Mouse (Mus musculus) adrenal gland, adult 8-10 months (tissue): Measurements from ENCODE around the gene Tpbg. TPM values are rescaled to one million over a fixed set of nuclear protein-coding genes. Genes with fewer than 3 reads are reported as not detected.

Source experiments
- total RNA-seq, 4 experiments: library from RNA; stranded (reverse); gene quantifications; 2 replicates each; pipeline ENCODE4 v1.2.4; 2022

The Tpbg gene
- total RNA-seq, 4 experiments from 2014 or later, result 1.1 to 2.3 (median 1.9) TPM

Other genes with a start within 250 kb of the Tpbg start
- gene Ibtk, start 93.0 kb upstream of the Tpbg start, total RNA-seq, result 10 to 100 TPM; 43.7 to 55.2 (median 52.1) TPM